Mouse (Mus musculus) neural tube, embryonic 10.5 days (tissue): ENCODE measurements around the gene 1110004F10Rik.

Source experiments
- DNase-seq: peaks from one replicate; pipeline ENCODE4 v3.0.0-alpha.2; 2017; ENCODE audit warnings: low spot score; ENCODE audit errors: extremely low spot score

The 1110004F10Rik gene

DNA sequence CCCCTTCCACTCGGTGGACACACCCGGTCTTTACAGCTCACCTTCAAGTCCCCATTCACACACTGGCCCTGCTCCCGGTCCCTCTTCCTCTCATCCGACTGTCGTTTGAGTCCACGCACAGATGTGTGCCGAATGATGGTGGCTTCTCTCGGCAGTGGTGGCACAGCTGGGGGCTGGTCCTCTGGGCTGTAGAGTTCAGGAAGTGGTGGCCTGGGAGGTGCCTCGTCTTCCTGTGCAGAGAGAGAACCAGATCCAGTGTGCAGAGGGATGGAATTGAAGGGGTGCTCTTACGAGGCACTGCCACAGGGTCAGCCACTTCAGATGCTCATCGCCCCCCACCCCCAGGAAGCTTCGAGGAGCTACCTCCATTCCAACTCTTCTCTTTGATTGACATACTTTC is 98.0 kb downstream of the 1110004F10Rik start:
- DNase-seq: no peak

DNA sequence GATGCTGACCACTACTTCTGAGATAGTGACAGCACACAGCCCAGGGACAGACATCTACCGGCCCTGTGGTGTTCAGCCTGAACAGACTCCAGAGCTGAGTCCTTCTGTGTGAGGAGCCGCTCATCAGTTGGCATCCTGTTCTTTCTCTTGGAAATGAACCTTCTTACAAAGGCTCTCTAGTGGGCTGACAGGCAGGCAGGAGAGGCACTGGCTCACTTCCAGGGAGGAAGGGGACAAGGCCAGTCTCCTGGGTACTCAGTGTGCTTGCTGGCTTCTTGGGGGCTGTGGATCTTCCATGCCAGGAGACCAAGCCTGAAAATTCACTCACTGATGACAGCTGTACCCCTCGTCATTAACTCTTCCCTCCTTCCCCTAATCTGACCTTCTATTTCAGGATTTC is 98.5 kb downstream of the 1110004F10Rik start:
- no peak for DNase-seq

DNA sequence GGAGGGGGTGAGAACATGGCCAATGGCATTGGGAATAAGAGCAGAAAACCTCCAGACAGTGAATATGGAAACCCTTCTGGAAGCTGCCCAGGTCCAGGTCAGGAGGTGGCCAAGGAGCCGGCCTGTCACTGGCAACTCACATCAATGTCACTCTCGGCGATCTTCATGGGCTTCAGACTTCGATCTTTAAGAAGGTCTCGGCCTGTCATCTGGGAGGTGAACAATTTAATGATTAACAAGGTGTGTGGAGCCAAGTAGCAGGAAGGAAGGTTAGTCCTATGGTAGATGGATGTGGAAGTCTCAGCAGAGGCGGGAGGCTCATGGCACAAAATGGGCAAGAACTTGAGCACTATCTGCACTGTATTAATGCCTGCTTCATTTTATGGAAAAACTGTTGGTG is 105.8 kb downstream of the 1110004F10Rik start:
- no peak for DNase-seq

DNA sequence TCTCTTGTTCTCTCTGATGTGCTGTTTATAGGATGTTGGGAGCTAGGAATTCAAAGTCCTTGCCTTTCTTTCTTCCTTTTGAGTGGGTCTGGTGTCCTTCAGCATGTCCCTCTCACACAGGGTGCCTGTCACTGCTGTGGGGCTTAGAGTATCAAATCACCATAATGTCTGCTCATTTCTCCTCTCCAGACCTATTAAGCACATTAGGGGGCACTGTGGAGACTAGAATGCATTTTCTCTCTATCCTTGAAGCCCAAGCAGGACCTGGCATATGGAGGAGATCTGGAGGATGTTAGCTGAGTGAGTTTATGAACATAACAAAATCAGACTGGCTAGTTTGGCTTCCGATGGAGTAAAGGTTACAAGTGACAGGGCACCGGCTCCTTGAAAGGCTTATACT is 107.9 kb downstream of the 1110004F10Rik start:
- DNase-seq: no peak

DNA sequence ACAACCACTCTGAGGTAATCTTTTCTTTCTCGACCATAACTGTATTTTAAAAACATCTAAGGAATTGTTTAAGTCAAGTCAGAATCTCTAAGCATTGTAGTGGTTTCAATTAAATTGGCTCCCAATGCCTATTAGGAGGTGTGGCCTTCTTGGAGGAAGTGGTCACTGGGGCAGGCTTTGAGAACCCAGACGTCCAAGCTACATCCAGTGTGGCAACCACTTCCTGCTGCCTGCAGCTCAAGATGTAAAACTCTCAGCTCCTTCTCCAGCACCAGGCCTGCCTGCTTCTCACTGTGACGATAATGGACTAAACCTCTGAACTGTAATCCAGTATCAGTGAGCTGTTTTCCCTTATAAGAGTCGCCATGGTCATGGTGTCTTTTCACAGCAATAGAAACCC is 110.4 kb downstream of the 1110004F10Rik start:
- no peak for DNase-seq

DNA sequence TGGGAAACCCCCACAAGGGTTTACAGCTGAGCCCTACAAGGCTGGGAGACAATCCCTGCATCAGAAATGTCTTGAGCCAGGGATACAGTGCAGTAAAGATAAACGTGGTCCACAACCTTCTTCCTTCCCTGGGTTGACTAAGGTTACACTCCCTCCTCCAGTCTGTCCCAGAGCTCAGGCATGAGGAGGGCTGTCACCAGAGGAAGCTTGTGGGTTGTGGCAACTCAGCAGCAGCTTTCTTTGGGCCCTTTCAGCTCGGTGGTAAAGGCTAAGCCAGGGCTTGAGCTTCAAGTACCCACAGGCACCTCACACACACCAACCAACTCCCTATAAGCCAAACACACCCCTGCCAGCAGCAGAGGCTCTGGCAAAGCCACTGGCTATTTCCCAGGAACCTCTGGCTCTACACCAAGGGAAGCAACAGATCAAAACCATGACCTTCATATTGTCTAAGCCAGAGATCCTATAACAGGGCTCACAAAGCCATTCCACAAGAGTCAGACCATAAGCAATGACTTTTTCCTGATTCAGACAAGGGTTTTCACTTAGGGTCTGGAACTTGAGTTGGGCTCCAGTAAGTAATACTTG is 114.7 kb downstream of the 1110004F10Rik start:
- no peak for DNase-seq
